Mouse (Mus musculus): Measurements from ENCODE around the gene Dclk1. TPM values are rescaled to one million over a fixed set of nuclear protein-coding genes. Genes with fewer than 3 reads are reported as not detected.

Gene Dclk1
- polyA plus RNA-seq, 1 experiment from 2014 or later, result 99.0 TPM

DNA sequence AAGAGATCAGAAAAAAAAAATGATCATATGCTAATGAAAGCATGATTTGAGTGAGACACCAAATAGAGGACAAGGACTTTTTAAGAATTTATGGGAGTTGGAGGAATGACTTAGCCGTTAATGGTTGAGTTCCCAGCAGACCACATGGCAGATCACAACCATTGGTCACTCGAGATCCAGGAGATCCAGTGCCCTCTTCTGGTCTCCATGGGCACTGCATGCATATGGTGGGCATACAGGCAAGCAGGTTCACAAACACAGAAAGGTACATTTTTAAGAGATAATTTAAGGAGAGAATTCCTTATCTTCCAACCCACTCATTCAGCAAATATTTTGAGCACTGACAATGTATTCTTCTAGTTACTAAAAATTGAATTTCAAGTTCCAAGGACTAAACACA is 207.0 kb downstream of the Dclk1 start:
- ATAC-seq (ENCODE audit: insufficient read depth, low FRiP score, low TSS enrichment) (no peak), DNase-seq (ENCODE audit: low spot score) (no peak)
- Histone ChIP-seq H3K9me3 (ENCODE audit: control insufficient read depth, low read length) (no peaks in the 10 kb centered on the region), H3K36me3 (ENCODE audit: control insufficient read depth, insufficient read depth, low read length) (no peaks in the 10 kb centered on the region), H3K9ac (ENCODE audit: low read length) (no peak overlapping the region), H3K4me3 (ENCODE audit: low read depth, low read length) (no peak overlapping the region), H3K27ac (ENCODE audit: low read depth, low read length) (no peak overlapping the region), H3K4me1 (ENCODE audit: control insufficient read depth, insufficient read depth, low read length) (no peaks in the 10 kb centered on the region), H3K27me3 (ENCODE audit: control insufficient read depth, insufficient read depth, low read length) (no peaks in the 10 kb centered on the region), H3K4me2 (ENCODE audit: low read depth) (no peak overlapping the region)
- WGBS, result 89% methylated on average over 2 of the region's 2 CpGs

DNA sequence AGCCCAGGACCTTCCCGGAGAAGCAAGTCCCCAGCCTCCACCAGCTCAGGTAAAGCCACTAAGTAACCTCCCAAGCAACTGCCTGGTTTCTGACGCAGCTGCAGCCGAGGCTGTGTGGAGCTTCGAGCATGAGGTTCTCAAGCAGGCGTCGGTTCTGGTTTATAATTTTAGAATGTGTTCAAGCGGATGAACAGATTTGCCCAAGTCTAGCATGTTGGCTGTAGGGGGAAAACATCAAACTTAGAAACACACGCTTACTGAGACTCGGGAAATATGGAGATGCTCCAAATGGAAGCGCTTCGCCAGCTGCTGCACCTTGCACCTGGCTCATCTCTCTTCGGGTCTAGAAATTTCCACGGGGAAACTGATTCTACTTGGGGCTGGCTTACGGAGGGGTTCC is 208.9 kb downstream of the Dclk1 start:
- Histone ChIP-seq H3K4me1 (ENCODE audit: control insufficient read depth, insufficient read depth, low read length) (no peaks in the 10 kb centered on the region), H3K9me3 (ENCODE audit: control insufficient read depth, low read length) (no peaks in the 10 kb centered on the region), H3K4me3 (ENCODE audit: low read depth, low read length) (no peak overlapping the region), H3K27me3 (ENCODE audit: control insufficient read depth, insufficient read depth, low read length) (no peaks in the 10 kb centered on the region), H3K9ac (ENCODE audit: low read length) (no peak overlapping the region), H3K27ac (ENCODE audit: low read depth, low read length) (no peak overlapping the region), H3K36me3 (ENCODE audit: control insufficient read depth, insufficient read depth, low read length) (no peaks in the 10 kb centered on the region), H3K4me2 (ENCODE audit: low read depth) (no peak overlapping the region)
- 95% methylated on average over 14 of the region's 14 CpGs for WGBS
- DNase-seq (ENCODE audit: low spot score), result no peak
- ATAC-seq (ENCODE audit: insufficient read depth, low FRiP score, low TSS enrichment), result no peak

DNA sequence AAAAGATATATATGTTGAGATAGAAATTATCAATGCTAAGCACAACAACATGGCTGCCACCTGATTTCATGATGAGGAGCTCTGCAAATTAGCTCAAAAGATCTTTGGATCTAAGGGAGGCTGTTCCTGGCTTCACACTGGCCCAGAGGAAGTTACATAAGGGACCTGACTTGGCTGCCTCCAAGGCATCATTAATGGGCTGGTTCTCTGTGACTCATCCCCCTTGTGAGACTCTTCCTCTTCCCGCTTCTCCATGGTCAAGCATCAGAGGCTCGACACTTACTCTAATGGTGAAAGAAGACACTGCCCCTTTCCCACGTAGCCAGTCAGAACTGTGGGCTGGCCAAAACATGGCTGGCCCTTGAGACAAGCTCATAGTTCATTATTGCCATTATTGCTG is 209.7 kb downstream of the Dclk1 start:
- Histone ChIP-seq H3K9me3 (ENCODE audit: control insufficient read depth, low read length) (no peaks in the 10 kb centered on the region), H3K9ac (ENCODE audit: low read length) (no peak overlapping the region), H3K4me2 (ENCODE audit: low read depth) (no peak overlapping the region), H3K27ac (ENCODE audit: low read depth, low read length) (no peak overlapping the region), H3K27me3 (ENCODE audit: control insufficient read depth, insufficient read depth, low read length) (no peaks in the 10 kb centered on the region), H3K4me1 (ENCODE audit: control insufficient read depth, insufficient read depth, low read length) (no peaks in the 10 kb centered on the region), H3K36me3 (ENCODE audit: control insufficient read depth, insufficient read depth, low read length) (no peaks in the 10 kb centered on the region), H3K4me3 (ENCODE audit: low read depth, low read length) (no peak overlapping the region)
- DNase-seq (ENCODE audit: low spot score) (no peak), ATAC-seq (ENCODE audit: insufficient read depth, low FRiP score, low TSS enrichment) (no peak)
- 87% methylated on average over 3 of the region's 3 CpGs for whole genome bisulfite sequencing

DNA sequence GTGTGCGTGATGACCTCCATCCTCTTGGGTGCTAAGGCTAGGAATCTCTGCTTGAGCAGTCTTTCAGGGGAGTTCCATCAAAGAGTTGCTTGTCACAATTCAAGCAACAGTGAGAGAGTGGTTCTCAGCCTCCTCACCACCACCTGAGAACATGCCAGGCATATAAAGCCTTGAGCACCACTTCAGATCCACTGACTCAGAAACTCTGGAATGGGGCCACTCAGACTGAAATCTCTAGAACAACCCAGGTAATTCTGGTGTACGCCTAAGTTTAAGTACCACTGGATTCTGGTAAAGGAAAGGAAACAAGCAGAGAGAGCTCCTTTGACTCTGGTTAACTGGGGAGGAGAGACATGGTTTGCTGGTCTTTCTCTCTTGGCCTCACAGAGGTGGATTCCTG is 210.3 kb downstream of the Dclk1 start:
- no peaks in the 10 kb centered on the region for H3K36me3 ChIP-seq (ENCODE audit: control insufficient read depth, insufficient read depth, low read length)
- DNase-seq (ENCODE audit: low spot score), result no peak
- H3K4me3 ChIP-seq (ENCODE audit: low read depth, low read length), result no peak overlapping the region
- H3K27ac ChIP-seq (ENCODE audit: low read depth, low read length), result no peak overlapping the region
- no peaks in the 10 kb centered on the region for H3K27me3 ChIP-seq (ENCODE audit: control insufficient read depth, insufficient read depth, low read length)
- 91% methylated on average over 2 of the region's 2 CpGs for whole genome bisulfite sequencing
- no peak for ATAC-seq (ENCODE audit: insufficient read depth, low FRiP score, low TSS enrichment)
- no peak overlapping the region for H3K9ac ChIP-seq (ENCODE audit: low read length)
- H3K4me2 ChIP-seq (ENCODE audit: low read depth), result no peak overlapping the region
- H3K4me1 ChIP-seq (ENCODE audit: control insufficient read depth, insufficient read depth, low read length), result no peaks in the 10 kb centered on the region
- H3K9me3 ChIP-seq (ENCODE audit: control insufficient read depth, low read length), result no peaks in the 10 kb centered on the region

GRCm38 (mm10) chr3:55461092-55461491 is 218.9 kb downstream of the Dclk1 start:
- no peak overlapping the region for H3K9ac ChIP-seq (ENCODE audit: low read length)
- 51% methylated on average over 3 of the region's 3 CpGs for WGBS
- no peak for DNase-seq (ENCODE audit: low spot score)
- H3K9me3 ChIP-seq (ENCODE audit: control insufficient read depth, low read length), result no peaks in the 10 kb centered on the region
- H3K4me1 ChIP-seq (ENCODE audit: control insufficient read depth, insufficient read depth, low read length), result peaks cover 8% of the 10 kb centered on the region
- no peaks in the 10 kb centered on the region for H3K27me3 ChIP-seq (ENCODE audit: control insufficient read depth, insufficient read depth, low read length)
- no peak overlapping the region; the same call in 1 of the 2 replicates for H3K4me2 ChIP-seq (ENCODE audit: low read depth)
- no peak overlapping the region for H3K27ac ChIP-seq (ENCODE audit: low read depth, low read length)
- H3K4me3 ChIP-seq (ENCODE audit: low read depth, low read length), result no peak overlapping the region
- no peaks in the 10 kb centered on the region for H3K36me3 ChIP-seq (ENCODE audit: control insufficient read depth, insufficient read depth, low read length)
- no peak for ATAC-seq (ENCODE audit: insufficient read depth, low FRiP score, low TSS enrichment)

- Histone ChIP-seq H3K9ac (ENCODE audit: low read length) (peak overlapping the region; percentile 39; the same call in 1 of the 2 replicates), H3K4me3 (ENCODE audit: low read depth, low read length) (peak overlapping the region; percentile 21), H3K4me2 (ENCODE audit: low read depth) (peak overlapping the region; percentile 49), H3K9me3 (ENCODE audit: control insufficient read depth, low read length) (no peaks in the 10 kb centered on the region), H3K27ac (ENCODE audit: low read depth, low read length) (no peak overlapping the region), H3K4me1 (ENCODE audit: control insufficient read depth, insufficient read depth, low read length) (peaks cover 8% of the 10 kb centered on the region), H3K27me3 (ENCODE audit: control insufficient read depth, insufficient read depth, low read length) (no peaks in the 10 kb centered on the region), H3K36me3 (ENCODE audit: control insufficient read depth, insufficient read depth, low read length) (no peaks in the 10 kb centered on the region)
- ATAC-seq (ENCODE audit: insufficient read depth, low FRiP score, low TSS enrichment), result peak; percentile 72
- 4% methylated on average over 17 of the region's 17 CpGs for WGBS
- DNase-seq (ENCODE audit: low spot score), result peak; percentile 69
Measured at GRCm38 (mm10) chr3:55461685-55462655, 219.8 kb downstream of the Dclk1 start.

- peaks cover 8% of the 10 kb centered on the region for H3K4me1 ChIP-seq (ENCODE audit: control insufficient read depth, insufficient read depth, low read length)
- no peak overlapping the region for H3K27ac ChIP-seq (ENCODE audit: low read depth, low read length)
- H3K36me3 ChIP-seq (ENCODE audit: control insufficient read depth, insufficient read depth, low read length), result no peaks in the 10 kb centered on the region
- H3K4me2 ChIP-seq (ENCODE audit: low read depth), result no peak overlapping the region
- H3K4me3 ChIP-seq (ENCODE audit: low read depth, low read length), result no peak overlapping the region
- DNase-seq (ENCODE audit: low spot score) (no peak), ATAC-seq (ENCODE audit: insufficient read depth, low FRiP score, low TSS enrichment) (no peak)
- WGBS, result 79% methylated on average over 4 of the region's 4 CpGs
- H3K9me3 ChIP-seq (ENCODE audit: control insufficient read depth, low read length), result no peaks in the 10 kb centered on the region
- H3K27me3 ChIP-seq (ENCODE audit: control insufficient read depth, insufficient read depth, low read length), result no peaks in the 10 kb centered on the region
- no peak overlapping the region for H3K9ac ChIP-seq (ENCODE audit: low read length)
Measured at GRCm38 (mm10) chr3:55462904-55463668, 220.9 kb downstream of the Dclk1 start.

GRCm38 (mm10) chr3:55464226-55464625 is 222.1 kb downstream of the Dclk1 start:
- no peak overlapping the region for H3K4me2 ChIP-seq (ENCODE audit: low read depth)
- H3K9ac ChIP-seq (ENCODE audit: low read length), result no peak overlapping the region
- H3K27me3 ChIP-seq (ENCODE audit: control insufficient read depth, insufficient read depth, low read length), result no peaks in the 10 kb centered on the region
- H3K9me3 ChIP-seq (ENCODE audit: control insufficient read depth, low read length), result no peaks in the 10 kb centered on the region
- no peak for DNase-seq (ENCODE audit: low spot score)
- no peaks in the 10 kb centered on the region for H3K36me3 ChIP-seq (ENCODE audit: control insufficient read depth, insufficient read depth, low read length)
- ATAC-seq (ENCODE audit: insufficient read depth, low FRiP score, low TSS enrichment), result no peak
- H3K27ac ChIP-seq (ENCODE audit: low read depth, low read length), result no peak overlapping the region
- H3K4me1 ChIP-seq (ENCODE audit: control insufficient read depth, insufficient read depth, low read length), result peaks cover 8% of the 10 kb centered on the region
- no peak overlapping the region for H3K4me3 ChIP-seq (ENCODE audit: low read depth, low read length)
- 74% methylated on average over 3 of the region's 3 CpGs for WGBS

Measured in neural tube, embryonic 11.5 days (tissue).